Mouse (Mus musculus) liver, postnatal 0 days (tissue): ENCODE measurements at regions not wholly inside any gene's neighbourhood (a gene's known extent, or its start where the extent isn't known, plus 50 kb on each side); places are given as distances from the start of the nearest gene placed in this dataset.

Source experiments
- CTCF ChIP-seq: sonication (generic); IDR thresholded peaks from 2 replicates; pipeline ENCODE4 v1.5.1; 2016; ENCODE audit warnings: antibody characterized with exemption, low read depth
- EP300 ChIP-seq: IDR thresholded peaks from 2 replicates; pipeline ENCODE4 v1.6.1; 2016; ENCODE audit warnings: antibody characterized with exemption, low read depth, mild to moderate bottlenecking

DNA sequence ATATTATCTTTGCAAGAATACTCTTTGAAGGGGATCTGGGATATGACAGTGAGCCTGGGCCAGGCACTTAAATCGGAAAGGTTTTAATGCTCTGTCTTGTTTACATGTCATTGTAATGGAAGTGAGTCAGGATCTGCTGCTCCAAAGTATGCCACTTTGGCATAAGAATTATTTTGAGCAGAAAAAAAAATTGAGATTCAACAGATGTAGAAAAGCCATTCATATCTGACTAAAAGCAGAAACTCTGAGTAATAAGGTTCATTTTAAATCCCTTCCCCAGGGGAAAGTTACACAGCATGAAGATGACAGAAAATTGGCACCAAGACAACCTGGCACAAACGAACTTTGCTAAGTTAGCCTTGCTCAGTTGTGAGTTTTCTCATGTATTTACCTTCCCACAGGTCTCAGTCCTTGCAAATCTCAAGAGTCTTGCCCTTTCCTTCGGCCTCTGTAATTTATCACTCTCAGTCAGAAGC lies 107.5 kb upstream of the Smlr1 start:
- TF ChIP-seq CTCF (no peak), EP300 (no peak)
